Mouse (Mus musculus) kidney, adult 9 months (tissue): Measurements from ENCODE around the gene Htra1.

Source experiments
- DNase-seq: peaks from one replicate; pipeline ENCODE4 v3.0.0; 2022

Htra1 gene

GRCm38 (mm10) chr7:130935793-130936471 lies at the start of gene Htra1:
TSS of gene Htra1 (plus strand) at chr7:130936111.
- DNase-seq: peak; percentile 80

GRCm38 (mm10) chr7:130886246-130886645 lies 49.7 kb upstream of the Htra1 start:
- no peak for DNase-seq

GRCm38 (mm10) chr7:130887946-130888345 lies 48.0 kb upstream of the Htra1 start:
- DNase-seq: no peak

- no peak for DNase-seq
Observed at GRCm38 (mm10) chr7:130890871-130891270, 45.0 kb upstream of the Htra1 start.

GRCm38 (mm10) chr7:130892973-130893372 lies 42.9 kb upstream of the Htra1 start:
- no peak for DNase-seq

- DNase-seq: peak; percentile 78
Observed at GRCm38 (mm10) chr7:130894931-130895617, 40.8 kb upstream of the Htra1 start.

- DNase-seq: no peak
Observed at GRCm38 (mm10) chr7:130895618-130895945, 40.3 kb upstream of the Htra1 start.

GRCm38 (mm10) chr7:130896064-130896463 lies 39.8 kb upstream of the Htra1 start:
- DNase-seq: no peak

- no peak for DNase-seq
Observed at GRCm38 (mm10) chr7:130897201-130897600, 38.7 kb upstream of the Htra1 start.

- peak; percentile 37 for DNase-seq
Observed at GRCm38 (mm10) chr7:130898373-130898772, 37.5 kb upstream of the Htra1 start.

GRCm38 (mm10) chr7:130900233-130900848 lies 35.6 kb upstream of the Htra1 start:
- no peak for DNase-seq

- no peak for DNase-seq
Observed at GRCm38 (mm10) chr7:130902929-130903328, 33.0 kb upstream of the Htra1 start.

GRCm38 (mm10) chr7:130903505-130904074 lies 32.3 kb upstream of the Htra1 start:
- DNase-seq: no peak

- no peak for DNase-seq
Observed at GRCm38 (mm10) chr7:130904571-130905365, 31.1 kb upstream of the Htra1 start.

GRCm38 (mm10) chr7:130910841-130911240 lies 25.1 kb upstream of the Htra1 start:
- no peak for DNase-seq

- DNase-seq: peak; percentile 80
Observed at GRCm38 (mm10) chr7:130914693-130915363, 21.1 kb upstream of the Htra1 start.

GRCm38 (mm10) chr7:130918260-130918659 lies 17.7 kb upstream of the Htra1 start:
- DNase-seq: no peak

GRCm38 (mm10) chr7:130922981-130923731 lies 12.8 kb upstream of the Htra1 start:
- no peak for DNase-seq

- DNase-seq: no peak
Observed at GRCm38 (mm10) chr7:130930401-130930800, 5.5 kb upstream of the Htra1 start.

GRCm38 (mm10) chr7:130932921-130933320 lies 3.0 kb upstream of the Htra1 start:
- DNase-seq: no peak

GRCm38 (mm10) chr7:130934654-130935053 lies 1.3 kb upstream of the Htra1 start:
- no peak for DNase-seq

- no peak for DNase-seq
Observed at GRCm38 (mm10) chr7:130935421-130935792, 504 bp upstream of the Htra1 start.
